Mouse (Mus musculus) CD4-positive, CD25-positive, alpha-beta regulatory T cell (primary cell): ENCODE results near the gene Slc2a2. TPM values are rescaled to one million over a fixed set of nuclear protein-coding genes. Genes with fewer than 3 reads are reported as not detected.

Source experiments
- polyA plus RNA-seq: library from polyadenylated mRNA; unstranded; fragments of 100-300 nt; shearing (Covaris generic); gene quantifications from one replicate; pipeline ENCODE4 v1.2.1, GENCODE M21; 2017

The Slc2a2 gene
- 0.28 TPM for polyA plus RNA-seq

DNA sequence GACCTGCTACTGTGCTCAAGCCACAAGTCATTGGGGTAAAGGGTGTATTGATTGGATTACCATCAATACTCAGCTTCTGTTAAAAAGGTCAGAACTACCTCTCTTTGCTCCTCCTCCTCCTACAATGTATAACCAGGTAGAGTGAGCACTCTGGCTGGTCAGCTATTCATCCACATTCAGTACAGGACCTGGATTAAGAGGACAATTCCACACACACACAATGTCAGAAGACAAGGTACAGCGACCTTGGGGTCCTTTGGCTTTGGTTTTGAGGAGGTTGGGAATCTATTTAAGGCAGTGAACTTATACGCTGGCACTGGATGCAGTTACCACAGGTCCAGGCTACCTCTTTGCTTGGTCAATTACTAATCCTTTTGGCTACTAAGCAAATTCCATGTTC, at the start of gene Slc2a2:
Gene Slc2a2, plus strand, starts transcription at position 107 of the 400 bp plus-strand sequence.

Other genes with a start within 250 kb of the Slc2a2 start
- gene Eif5a2, start 83.4 kb downstream of the Slc2a2 start, polyA plus RNA-seq: 8.6 TPM
- gene Rpl22l1, start 107.5 kb downstream of the Slc2a2 start, polyA plus RNA-seq: 308 TPM
- gene Gm1527, start 194.7 kb downstream of the Slc2a2 start, polyA plus RNA-seq: not detected